Mouse (Mus musculus) spleen, adult 2 months (tissue): Measurements from ENCODE around the gene 4930564D02Rik. TPM values are rescaled to one million over a fixed set of nuclear protein-coding genes. Genes with fewer than 3 reads are reported as not detected.
A peak's percentile ranks its signal among the peaks of the same experiment; 100 is the strongest.

ENCODE experiments used
- DNase-seq, 2 experiments: peaks; one replicate each; pipeline versions ENCODE4 v3.0.0 to v3.0.0-alpha.2; 2012 to 2021; ENCODE audit warnings: low spot score in 2 of 2, low read depth in 1 of 2
- H3K27ac ChIP-seq: fragments of 200-500 bp; 2 replicates; pipeline ENCODE4 v1.5.1; 2012; ENCODE audit warnings: low read length, inconsistent platforms; ENCODE audit not compliant: insufficient read depth
- H3K27me3 ChIP-seq: fragments of 200-500 bp; 2 replicates; pipeline ENCODE4 v1.6.1; 2012; ENCODE audit warnings: mild to moderate bottlenecking, moderate library complexity, low read length, inconsistent platforms; ENCODE audit not compliant: control insufficient read depth, insufficient read depth
- H3K36me3 ChIP-seq: fragments of 200-500 bp; 2 replicates; pipeline ENCODE4 v1.6.1; 2012; ENCODE audit warnings: mild to moderate bottlenecking, low read length, inconsistent platforms; ENCODE audit not compliant: control insufficient read depth, insufficient read depth
- H3K4me1 ChIP-seq: fragments of 200-500 bp; 2 replicates; pipeline ENCODE4 v1.6.1; 2011; ENCODE audit warnings: inconsistent platforms; ENCODE audit not compliant: control insufficient read depth, insufficient read depth, insufficient read length
- H3K4me3 ChIP-seq: fragments of 200-500 bp; 2 replicates; pipeline ENCODE4 v1.5.1; 2011; ENCODE audit warnings: mild to moderate bottlenecking, inconsistent platforms; ENCODE audit not compliant: insufficient read depth, insufficient read length; ENCODE audit errors: extremely low read depth
- CTCF ChIP-seq: fragments of 200-500 bp; IDR thresholded peaks from 2 replicates; pipeline ENCODE4 v1.5.1; 2011; ENCODE audit warnings: mild to moderate bottlenecking, inconsistent platforms; ENCODE audit not compliant: insufficient read depth, insufficient read length, insufficient replicate concordance; ENCODE audit errors: extremely low read depth
- POLR2A ChIP-seq: fragments of 200-500 bp; IDR thresholded peaks from 2 replicates; pipeline ENCODE4 v1.6.1; 2011; ENCODE audit warnings: low read depth, low read length, inconsistent platforms
- WGBS: fragments of 180-500 bp; shearing (Covaris S2); methylation state at CpG from one replicate; pipeline ENCODE4 v1.1.7; 2018; 5-methylcytosine and 5-hydroxymethylcytosine counted together
- polyA plus RNA-seq: library from polyadenylated mRNA; depleted of rRNA; stranded (reverse); fragments of >200 nt; gene quantifications from 2 replicates; pipeline ENCODE4 v1.2.3, GENCODE M21; 2012

The 4930564D02Rik gene
- polyA plus RNA-seq, 1 experiment: not detected

- H3K27ac ChIP-seq: no peak overlapping the region
- WGBS: 82% methylated on average over 6 of the region's 6 CpGs
These were observed 29.3 kb upstream of the 4930564D02Rik start for GRCm38 (mm10) chr3:105037240-105037770.

DNA sequence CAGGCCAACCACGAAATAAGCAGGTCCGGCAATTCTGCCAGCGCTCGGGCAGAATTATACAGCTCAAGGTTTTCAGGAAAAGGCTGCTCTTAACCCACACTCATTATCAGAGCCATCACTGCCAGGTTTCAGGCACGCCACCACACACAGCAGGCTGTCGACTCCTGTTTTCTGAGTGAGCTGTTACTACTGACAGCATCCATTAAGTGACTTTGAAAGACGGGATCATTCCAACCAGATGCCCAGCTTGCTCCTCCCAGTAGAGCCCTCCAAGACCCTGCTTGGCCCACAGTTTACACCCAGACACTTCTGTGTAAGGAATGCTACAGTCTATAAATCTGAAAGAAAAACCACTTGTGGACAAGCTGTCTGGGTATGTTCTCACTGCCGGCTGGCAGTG lies 26.6 kb upstream of the 4930564D02Rik start:
- DNase-seq: no peak
- Histone ChIP-seq H3K36me3 (no peaks in the 10 kb centered on the region), H3K27me3 (no peaks in the 10 kb centered on the region), H3K4me1 (no peaks in the 10 kb centered on the region), H3K27ac (no peak overlapping the region), H3K4me3 (no peak overlapping the region)
- WGBS: 76% methylated on average over 8 of the region's 8 CpGs
- TF ChIP-seq POLR2A (no peak), CTCF (no peak)

More at GRCm38 (mm10) chr3:105037240-105037770, 29.3 kb upstream of the 4930564D02Rik start:
- no peaks in the 10 kb centered on the region for H3K4me1 ChIP-seq
- DNase-seq: no peak
- TF ChIP-seq CTCF (no peak), POLR2A (no peak)
- no peaks in the 10 kb centered on the region for H3K36me3 ChIP-seq
- no peaks in the 10 kb centered on the region for H3K27me3 ChIP-seq
- H3K4me3 ChIP-seq: no peak overlapping the region

- Histone ChIP-seq H3K27me3 (no peaks in the 10 kb centered on the region), H3K4me1 (no peaks in the 10 kb centered on the region), H3K4me3 (no peak overlapping the region), H3K36me3 (no peaks in the 10 kb centered on the region), H3K27ac (no peak overlapping the region)
- DNase-seq: no peak
- 91% methylated on average over 9 of the region's 9 CpGs for WGBS
- TF ChIP-seq POLR2A (no peak), CTCF (no peak)
These were observed 25.5 kb upstream of the 4930564D02Rik start for GRCm38 (mm10) chr3:105040983-105041625.

GRCm38 (mm10) chr3:105043746-105044145 lies 22.9 kb upstream of the 4930564D02Rik start:
- no peak overlapping the region for H3K27ac ChIP-seq
- no peaks in the 10 kb centered on the region for H3K36me3 ChIP-seq
- TF ChIP-seq CTCF (no peak), POLR2A (no peak)
- DNase-seq: no peak
- H3K27me3 ChIP-seq: no peaks in the 10 kb centered on the region; the same call in 1 of the 2 replicates
- no peaks in the 10 kb centered on the region for H3K4me1 ChIP-seq
- H3K4me3 ChIP-seq: no peak overlapping the region
- WGBS: 85% methylated on average over 5 of the region's 5 CpGs

GRCm38 (mm10) chr3:105046870-105047269 lies 19.8 kb upstream of the 4930564D02Rik start:
- TF ChIP-seq CTCF: no peak
- TF ChIP-seq POLR2A: no peak
- Histone ChIP-seq H3K27me3 (no peaks in the 10 kb centered on the region; the same call in 1 of the 2 replicates), H3K36me3 (no peaks in the 10 kb centered on the region), H3K4me3 (no peak overlapping the region), H3K4me1 (no peaks in the 10 kb centered on the region), H3K27ac (no peak overlapping the region)
- no peak for DNase-seq
- WGBS: 11% methylated on average over 5 of the region's 5 CpGs

DNA sequence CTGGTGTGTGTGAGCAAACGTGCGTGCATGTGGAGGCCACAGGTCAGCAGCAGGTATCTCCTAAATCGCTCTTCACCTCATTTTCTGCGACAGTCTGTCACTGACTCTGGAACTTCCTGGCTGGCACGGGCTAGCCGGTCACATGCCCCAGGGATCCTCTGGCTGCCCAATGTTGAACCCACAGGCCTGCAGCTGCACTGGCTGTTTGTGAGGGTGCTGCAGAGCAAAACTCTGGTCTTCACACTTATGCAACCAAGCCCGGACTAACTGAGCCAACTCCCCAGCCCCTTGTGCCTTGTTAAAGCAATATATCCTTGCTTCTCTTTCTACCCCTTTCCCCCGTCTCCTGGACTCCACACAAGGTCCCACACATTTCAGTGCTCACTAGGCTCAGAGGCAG lies 19.0 kb upstream of the 4930564D02Rik start:
- no peak for TF ChIP-seq CTCF
- no peak for TF ChIP-seq POLR2A
- DNase-seq: no peak
- H3K27ac ChIP-seq: peak overlapping the region; percentile 28
- H3K36me3 ChIP-seq: no peaks in the 10 kb centered on the region
- WGBS: 30% methylated on average over 8 of the region's 8 CpGs
- H3K27me3 ChIP-seq: peaks cover 4% of the 10 kb centered on the region; the same call in 1 of the 2 replicates
- no peaks in the 10 kb centered on the region for H3K4me1 ChIP-seq
- H3K4me3 ChIP-seq: no peak overlapping the region

GRCm38 (mm10) chr3:105049848-105050247 lies 16.8 kb upstream of the 4930564D02Rik start:
- no peak overlapping the region for H3K4me3 ChIP-seq
- H3K27me3 ChIP-seq: peaks cover 6% of the 10 kb centered on the region; the same call in 1 of the 2 replicates
- no peak for TF ChIP-seq CTCF
- TF ChIP-seq POLR2A: no peak
- 61% methylated on average over 6 of the region's 6 CpGs for WGBS
- peaks cover 4% of the 10 kb centered on the region; the same call in 1 of the 2 replicates for H3K4me1 ChIP-seq
- no peak for DNase-seq
- H3K27ac ChIP-seq: no peak overlapping the region
- no peaks in the 10 kb centered on the region for H3K36me3 ChIP-seq
